Mouse (Mus musculus) liver, embryonic 14.5 days (tissue): Measurements from ENCODE around the gene Gabarapl2. TPM values are rescaled to one million over a fixed set of nuclear protein-coding genes. Genes with fewer than 3 reads are reported as not detected.

Experiments used
- ATAC-seq: fragments of 200-750 bp; cut with Nextera tagmentation; 2 replicates; pipeline ENCODE4 v1.8.0; 2017; ENCODE audit warnings: moderate number of reproducible peaks, mild to moderate bottlenecking, moderate library complexity; ENCODE audit not compliant: insufficient read depth
- DNase-seq, 3 experiments: peaks; one replicate each; pipeline ENCODE4 v3.0.0-alpha.2; 2012 to 2013; ENCODE audit warnings: low read depth in 3 of 3, low spot score in 3 of 3
- H3K27ac ChIP-seq: fragments of 300-500 bp; sonication (generic); 2 replicates; pipeline ENCODE4 v1.5.1; 2014; ENCODE audit warnings: moderate library complexity, mild to moderate bottlenecking, control low read depth, inconsistent platforms
- H3K27me3 ChIP-seq: fragments of 300-500 bp; sonication (generic); 2 replicates; pipeline ENCODE4 v1.6.1; 2014; ENCODE audit warnings: mild to moderate bottlenecking, low read length, moderate library complexity; ENCODE audit not compliant: control insufficient read depth, insufficient read depth
- H3K36me3 ChIP-seq: fragments of 300-500 bp; sonication (generic); replicated peaks from 2 replicates; pipeline ENCODE4 v1.6.1; 2014; ENCODE audit warnings: low read depth; ENCODE audit not compliant: control insufficient read depth, insufficient read depth
- H3K4me1 ChIP-seq, 2 experiments: fragments of 200-500 bp in 1 of 2; fragments of 300-500 bp in 1 of 2; sonication (generic) in 1 of 2; replicated peaks; 2 replicates each; pipeline ENCODE4 v1.6.1; 2012 to 2014; ENCODE audit warnings: antibody characterized with exemption in 1 of 2, inconsistent platforms in 1 of 2, low read length in 1 of 2; ENCODE audit not compliant: control insufficient read depth in 2 of 2, insufficient read depth in 2 of 2
- H3K4me2 ChIP-seq: fragments of 300-500 bp; sonication (generic); 2 replicates; pipeline ENCODE4 v1.6.1; 2014; ENCODE audit warnings: low read depth, mild to moderate bottlenecking, control low read depth, moderate library complexity
- H3K4me3 ChIP-seq, 2 experiments: fragments of 200-500 bp in 1 of 2; fragments of 300-500 bp in 1 of 2; sonication (generic) in 1 of 2; 2 replicates each; pipeline ENCODE4 v1.5.1; 2012 to 2014; ENCODE audit warnings: low read depth in 2 of 2, low read length in 2 of 2, mild to moderate bottlenecking in 2 of 2, control low read depth in 1 of 2, inconsistent platforms in 1 of 2, moderate library complexity in 1 of 2; ENCODE audit not compliant: insufficient read depth in 1 of 2
- H3K9ac ChIP-seq: fragments of 300-500 bp; sonication (generic); replicated peaks from 2 replicates; pipeline ENCODE4 v1.6.1; 2014; ENCODE audit warnings: mild to moderate bottlenecking, control low read depth, moderate library complexity
- H3K9me3 ChIP-seq: fragments of 300-500 bp; sonication (generic); 2 replicates; pipeline ENCODE4 v1.6.1; 2016; ENCODE audit warnings: low read length, mixed read lengths; ENCODE audit not compliant: control insufficient read depth
- CTCF ChIP-seq: IDR thresholded peaks from 2 replicates; pipeline ENCODE4 v1.5.1; 2016; ENCODE audit warnings: antibody characterized with exemption, low read depth, control low read depth
- EP300 ChIP-seq: IDR thresholded peaks from 2 replicates; pipeline ENCODE4 v1.6.1; 2016; ENCODE audit warnings: antibody characterized with exemption, low read depth
- WGBS: fragments of 180-500 bp; shearing (Covaris S2); extraction: QIAGEN DNeasy Blood & Tissue Kit; methylation state at CpG from one replicate; pipeline ENCODE4 v1.1.7; 2014; ENCODE audit not compliant: insufficient replicate concordance; 5-methylcytosine and 5-hydroxymethylcytosine counted together
- polyA plus RNA-seq, 2 experiments: library from polyadenylated mRNA; depleted of rRNA in 1 of 2; stranded (reverse) in 1 of 2; unstranded in 1 of 2; fragments of >200 nt; fragmentation: Nextera tagmentation in 1 of 2; extraction: Ambion mirVana in 1 of 2; gene quantifications; 2 replicates each; pipeline versions ENCODE4 v1.2.1 to v1.2.3; 2012 to 2014

The Gabarapl2 gene
- polyA plus RNA-seq, 2 experiments: 50.5 to 184 TPM

GRCm38 (mm10) chr8:111989911-111990310, 49.4 kb downstream of the Gabarapl2 start:
- no peak overlapping the region for H3K4me3 ChIP-seq
- peaks cover 0 to 4% of the 10 kb centered on the region in 2 experiments; a peak in 2 of 4 replicates for H3K4me1 ChIP-seq
- ATAC-seq (peak; percentile 42; the same call in 1 of the 2 replicates), DNase-seq (peak; percentile 64 to 66 (median 65))
- H3K4me2 ChIP-seq: no peak overlapping the region
- WGBS: 13% methylated on average over 7 of the region's 7 CpGs
- peaks cover 16% of the 10 kb centered on the region for H3K36me3 ChIP-seq
- H3K27me3 ChIP-seq: no peaks in the 10 kb centered on the region
- H3K9ac ChIP-seq: no peak overlapping the region
- TF ChIP-seq CTCF (peak; percentile 95), EP300 (no peak)
- no peak overlapping the region for H3K27ac ChIP-seq
- no peaks in the 10 kb centered on the region for H3K9me3 ChIP-seq

GRCm38 (mm10) chr8:111991278-111991677, 50.8 kb downstream of the Gabarapl2 start:
- DNase-seq (no peak), ATAC-seq (no peak)
- no peaks in the 10 kb centered on the region for H3K27me3 ChIP-seq
- H3K4me3 ChIP-seq: peak overlapping the region in 1 of 2 experiments; percentile 85; a peak in 3 of 4 replicates
- no peak overlapping the region for H3K27ac ChIP-seq
- peaks cover 0 to 4% of the 10 kb centered on the region in 2 experiments; a peak in 2 of 4 replicates for H3K4me1 ChIP-seq
- peak overlapping the region; percentile 79 for H3K9ac ChIP-seq
- peak overlapping the region; percentile 84 for H3K4me2 ChIP-seq
- WGBS: 54% methylated on average over 8 of the region's 8 CpGs
- TF ChIP-seq CTCF (no peak), EP300 (no peak)
- H3K36me3 ChIP-seq: peaks cover 28% of the 10 kb centered on the region
- H3K9me3 ChIP-seq: no peaks in the 10 kb centered on the region

- Histone ChIP-seq H3K27ac (0 out of 2 replicates have a peak within 1 kb of the TSS, but pooled peaks have one; percentile 32), H3K4me2 (peak within 1 kb of the TSS; percentile 84), H3K9me3 (no peaks in the 10 kb centered on the region), H3K36me3 (peaks cover 34% of the 10 kb centered on the region), H3K27me3 (no peaks in the 10 kb centered on the region), H3K4me3 (peak within 1 kb of the TSS; percentile 71 to 85), H3K4me1 (peaks cover 0 to 4% of the 10 kb centered on the region in 2 experiments; a peak in 2 of 4 replicates), H3K9ac (peak within 1 kb of the TSS; percentile 79)
- ATAC-seq (peak; percentile 90), DNase-seq (peak; percentile 72 to 83 (median 77))
- WGBS: 3% methylated on average over 32 of the region's 33 CpGs
- no peak for TF ChIP-seq EP300
- peak; percentile 51 for TF ChIP-seq CTCF
These were observed 51.7 kb downstream of the Gabarapl2 start, which contains the start of gene Adat1 for GRCm38 (mm10) chr8:111992013-111992702. TSS of gene Adat1 (minus strand) at chr8:111992302.

GRCm38 (mm10) chr8:111992703-111993039, 52.2 kb downstream of the Gabarapl2 start:
- H3K36me3 ChIP-seq: peaks cover 39% of the 10 kb centered on the region
- peaks cover 0 to 4% of the 10 kb centered on the region in 2 experiments; a peak in 2 of 4 replicates for H3K4me1 ChIP-seq
- H3K4me3 ChIP-seq: no peak overlapping the region; a peak in 1 of 4 replicates
- ATAC-seq (no peak), DNase-seq (no peak)
- peak overlapping the region; percentile 84 for H3K4me2 ChIP-seq
- no peak overlapping the region for H3K27ac ChIP-seq
- WGBS: 67% methylated on average over 3 of the region's 3 CpGs
- H3K27me3 ChIP-seq: no peaks in the 10 kb centered on the region
- H3K9ac ChIP-seq: no peak overlapping the region
- no peaks in the 10 kb centered on the region for H3K9me3 ChIP-seq
- TF ChIP-seq EP300: no peak
- TF ChIP-seq CTCF: no peak

Other genes starting within 250 kb of the Gabarapl2 start
- 2.5 and 2.9 TPM in 2 replicates for gene Ctrb1, start 249.7 kb upstream of the Gabarapl2 start, polyA plus RNA-seq (2012; rRNA removed)
- 1.5 TPM in 1 of 2 replicates, not detected in the other for gene Ctrb1, start 249.7 kb upstream of the Gabarapl2 start, polyA plus RNA-seq (2014; fragmentation: Nextera tagmentation; extraction: Ambion mirVana)
- 5.6 and 6.7 TPM in 2 replicates for gene Bcar1, start 196.9 kb upstream of the Gabarapl2 start, polyA plus RNA-seq (2012; rRNA removed)
- gene Bcar1, start 196.9 kb upstream of the Gabarapl2 start, polyA plus RNA-seq (2014; fragmentation: Nextera tagmentation; extraction: Ambion mirVana): 4.3 and 4.9 TPM in 2 replicates
- gene Cfdp1, start 86.4 kb upstream of the Gabarapl2 start, polyA plus RNA-seq (2012; rRNA removed): 13.2 and 46.8 TPM in 2 replicates
- gene Cfdp1, start 86.4 kb upstream of the Gabarapl2 start, polyA plus RNA-seq (2014; fragmentation: Nextera tagmentation; extraction: Ambion mirVana): 82.8 and 93.3 TPM in 2 replicates
- gene Tmem170, start 64.0 kb upstream of the Gabarapl2 start, polyA plus RNA-seq (2012; rRNA removed): 1.9 and 2.3 TPM in 2 replicates
- 1.8 and 2.1 TPM in 2 replicates for gene Tmem170, start 64.0 kb upstream of the Gabarapl2 start, polyA plus RNA-seq (2014; fragmentation: Nextera tagmentation; extraction: Ambion mirVana)
- gene Chst5, start 30.3 kb upstream of the Gabarapl2 start, polyA plus RNA-seq (2012; rRNA removed): 0.02 and 0.03 TPM in 2 replicates
- gene Chst5, start 30.3 kb upstream of the Gabarapl2 start, polyA plus RNA-seq (2014; fragmentation: Nextera tagmentation; extraction: Ambion mirVana): not detected in 2 replicates
- 1.4 and 1.7 TPM in 2 replicates for gene Tmem231, start 6.8 kb upstream of the Gabarapl2 start, polyA plus RNA-seq (2012; rRNA removed)
- gene Tmem231, start 6.8 kb upstream of the Gabarapl2 start, polyA plus RNA-seq (2014; fragmentation: Nextera tagmentation; extraction: Ambion mirVana): 2.0 and 2.4 TPM in 2 replicates
- 2.8 and 3.4 TPM in 2 replicates for gene Adat1, start 51.6 kb downstream of the Gabarapl2 start, polyA plus RNA-seq (2012; rRNA removed)
- 2.4 and 2.5 TPM in 2 replicates for gene Adat1, start 51.6 kb downstream of the Gabarapl2 start, polyA plus RNA-seq (2014; fragmentation: Nextera tagmentation; extraction: Ambion mirVana)
- gene Kars, start 70.6 kb downstream of the Gabarapl2 start, polyA plus RNA-seq (2012; rRNA removed): 39.4 and 58.9 TPM in 2 replicates
- gene Kars, start 70.6 kb downstream of the Gabarapl2 start, polyA plus RNA-seq (2014; fragmentation: Nextera tagmentation; extraction: Ambion mirVana): 93.6 and 105 TPM in 2 replicates
- gene Terf2ip, start 70.7 kb downstream of the Gabarapl2 start, polyA plus RNA-seq (2012; rRNA removed): 2.9 and 3.9 TPM in 2 replicates
- 3.2 and 3.5 TPM in 2 replicates for gene Terf2ip, start 70.7 kb downstream of the Gabarapl2 start, polyA plus RNA-seq (2014; fragmentation: Nextera tagmentation; extraction: Ambion mirVana)
- 0.08 and 0.17 TPM in 2 replicates for gene Gm6793, start 74.3 kb downstream of the Gabarapl2 start, polyA plus RNA-seq (2012; rRNA removed)
- gene Gm6793, start 74.3 kb downstream of the Gabarapl2 start, polyA plus RNA-seq (2014; fragmentation: Nextera tagmentation; extraction: Ambion mirVana): 0.33 TPM in 1 of 2 replicates, not detected in the other